Mouse (Mus musculus) NIH3T3 (cell line): ENCODE measurements around the gene 2310022A10Rik.

Experiments used
- DNase-seq: peaks from one replicate; pipeline ENCODE4 v3.0.0-alpha.2; 2012; ENCODE audit warnings: low read depth

Gene 2310022A10Rik

DNA sequence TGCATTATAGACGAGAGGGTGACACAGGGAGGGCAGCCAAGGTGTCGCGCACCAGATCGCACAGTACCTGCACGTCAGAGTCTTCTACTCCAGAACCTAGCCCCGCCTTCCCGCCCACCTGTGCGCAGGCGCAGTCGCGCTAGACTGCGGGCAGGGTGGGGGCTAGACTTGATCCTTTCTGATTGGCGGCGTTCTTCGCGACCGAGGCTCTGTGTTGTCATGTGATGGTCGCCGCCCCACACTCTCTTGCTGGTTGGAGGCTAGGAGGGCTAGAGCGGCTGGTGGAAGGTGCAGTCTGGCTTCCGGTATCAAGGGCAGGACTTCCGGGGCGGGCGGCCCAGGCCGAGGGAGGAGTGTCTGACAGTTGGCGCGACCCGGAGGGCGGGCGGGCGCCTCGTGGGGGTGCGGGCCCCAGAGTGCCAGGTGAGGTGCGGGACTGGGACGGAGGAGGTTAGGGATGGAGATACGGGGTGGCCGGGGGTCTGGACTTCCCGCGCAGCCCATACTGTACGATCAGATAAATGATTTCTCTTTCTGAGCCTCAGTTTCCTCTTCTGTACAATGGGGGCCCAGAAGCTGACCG lies at the start of gene 2310022A10Rik, which contains the start of gene Pld3:
TSS of gene 2310022A10Rik (plus strand) at position 303 of the 583 bp plus-strand sequence.
TSS of gene Pld3 (minus strand) at position 288 of the 583 bp plus-strand sequence.
- peak; percentile 97 for DNase-seq

- DNase-seq = peak; percentile 83
These were observed 46.2 kb upstream of the 2310022A10Rik start for GRCm38 (mm10) chr7:27506765-27507370.

GRCm38 (mm10) chr7:27507711-27508647 lies 45.1 kb upstream of the 2310022A10Rik start:
- peak; percentile 99 for DNase-seq

DNA sequence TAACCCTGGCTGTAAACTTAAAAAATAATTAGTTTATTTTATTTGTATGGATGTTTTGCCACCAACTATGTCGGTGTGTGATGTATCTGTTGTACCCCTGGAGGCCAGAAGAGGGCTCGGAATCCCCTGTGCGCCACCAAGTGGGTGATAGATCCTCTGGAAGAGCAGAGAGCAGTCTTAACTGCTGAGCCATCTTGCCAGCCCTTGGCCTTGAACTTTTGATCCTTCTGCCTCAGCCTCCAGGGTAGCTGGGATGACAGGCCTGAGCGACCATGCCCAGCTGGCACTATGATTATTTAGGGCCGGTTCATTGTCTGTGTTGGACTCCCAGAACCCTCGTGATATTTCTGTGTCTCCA lies 44.4 kb upstream of the 2310022A10Rik start:
- DNase-seq = peak; percentile 84

DNA sequence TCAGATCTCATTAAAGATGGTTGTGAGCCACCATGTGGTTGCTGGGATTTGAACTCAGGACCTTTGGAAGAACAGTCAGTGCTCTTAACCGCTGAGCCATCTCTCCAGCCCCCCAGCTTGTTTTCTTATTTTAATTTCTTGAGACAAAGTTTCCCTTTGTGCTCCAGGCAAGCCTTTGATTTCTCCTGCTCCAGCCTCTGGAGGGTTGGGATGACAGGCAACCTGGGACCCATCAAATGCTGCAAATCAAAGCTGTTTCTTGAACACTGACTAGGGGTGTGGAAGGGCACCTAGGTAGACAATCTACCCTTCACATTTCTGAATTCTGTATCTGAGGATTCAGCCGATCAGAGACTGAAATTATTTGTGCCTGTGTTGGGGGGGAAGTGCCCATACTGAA lies 42.2 kb upstream of the 2310022A10Rik start:
- no peak for DNase-seq

DNA sequence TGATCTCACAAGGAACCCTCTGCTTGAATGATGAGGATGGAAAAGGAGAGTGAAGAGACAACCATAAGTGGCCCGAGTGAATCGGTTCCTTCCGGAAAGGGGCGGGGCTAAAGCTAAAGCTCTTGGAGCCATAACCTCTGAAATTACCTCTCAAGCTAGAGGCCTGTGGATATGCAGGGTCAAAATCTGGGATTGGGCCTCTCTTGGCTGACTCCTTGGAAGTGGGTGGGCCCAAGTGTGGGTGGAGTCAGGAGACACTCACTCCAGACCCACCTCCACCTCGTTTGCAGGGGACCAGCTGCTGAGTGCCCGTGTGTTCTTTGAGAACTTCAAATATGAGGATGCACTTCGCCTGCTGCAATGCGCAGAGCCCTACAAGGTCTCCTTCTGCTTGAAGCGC lies 38.1 kb upstream of the 2310022A10Rik start:
- DNase-seq = no peak

DNA sequence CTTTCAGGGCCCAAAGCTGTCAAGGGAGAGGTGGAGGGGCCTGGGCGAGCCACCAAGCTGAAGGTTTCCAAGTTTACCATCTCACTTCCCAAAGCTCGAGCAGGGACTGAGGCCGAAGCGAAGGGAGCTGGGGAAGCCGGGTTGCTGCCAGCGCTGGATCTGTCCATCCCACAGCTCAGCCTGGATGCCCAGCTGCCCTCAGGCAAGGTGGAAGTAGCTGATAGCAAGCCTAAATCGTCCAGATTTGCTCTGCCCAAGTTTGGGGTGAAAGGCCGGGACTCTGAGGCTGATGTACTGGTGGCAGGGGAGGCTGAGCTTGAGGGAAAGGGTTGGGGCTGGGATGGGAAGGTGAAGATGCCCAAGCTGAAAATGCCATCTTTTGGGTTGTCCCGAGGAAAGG lies 34.7 kb upstream of the 2310022A10Rik start:
- DNase-seq = no peak

DNA sequence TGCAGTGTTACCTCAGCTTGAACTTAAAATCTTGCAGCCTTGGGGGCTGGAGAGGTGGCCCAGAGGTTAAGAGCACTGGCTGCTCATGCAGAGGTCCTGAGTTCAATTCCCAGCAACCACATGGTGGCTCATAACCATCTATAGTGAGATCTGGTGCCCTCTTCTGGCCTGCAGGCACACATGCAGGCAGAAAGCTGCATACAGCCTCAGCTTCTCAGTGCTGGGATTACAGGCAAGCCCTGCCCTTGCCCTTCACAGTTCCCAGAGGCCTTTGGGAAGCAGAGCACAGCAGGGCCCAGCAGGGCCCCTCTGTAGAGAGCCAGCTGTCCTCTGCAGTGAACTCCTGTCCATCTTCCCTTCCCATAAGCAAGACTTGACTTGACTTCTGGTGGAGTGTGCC lies 32.9 kb upstream of the 2310022A10Rik start:
- DNase-seq = no peak

DNA sequence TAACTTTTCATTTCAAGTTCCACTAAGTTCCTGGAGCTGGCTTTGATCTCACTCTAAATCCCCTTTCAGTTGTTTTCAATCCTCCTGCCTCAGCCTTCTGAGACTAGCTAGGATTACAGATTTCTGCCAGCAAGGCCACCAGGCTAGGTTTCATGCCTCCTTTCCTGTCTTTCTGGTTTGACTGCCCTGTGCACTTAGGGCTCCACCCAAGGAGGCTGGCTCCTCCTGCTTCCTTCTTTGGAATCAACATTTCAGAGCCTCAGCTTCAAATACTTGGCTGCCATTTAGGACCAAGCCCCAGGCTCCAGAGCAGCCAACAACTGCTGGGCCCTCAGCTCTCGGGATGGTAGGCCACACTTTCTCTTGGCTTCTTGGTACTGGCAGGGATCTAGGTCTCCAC lies 32.4 kb upstream of the 2310022A10Rik start:
- DNase-seq = peak; percentile 12

GRCm38 (mm10) chr7:27522967-27523366 lies 30.1 kb upstream of the 2310022A10Rik start, which contains the start of gene Hipk4:
Hipk4 (plus strand) TSS chr7:27523267.
- no peak for DNase-seq

- no peak for DNase-seq
These were observed 29.2 kb upstream of the 2310022A10Rik start for GRCm38 (mm10) chr7:27523805-27524204.

GRCm38 (mm10) chr7:27526039-27526827 lies 26.8 kb upstream of the 2310022A10Rik start:
- peak; percentile 96 for DNase-seq

DNA sequence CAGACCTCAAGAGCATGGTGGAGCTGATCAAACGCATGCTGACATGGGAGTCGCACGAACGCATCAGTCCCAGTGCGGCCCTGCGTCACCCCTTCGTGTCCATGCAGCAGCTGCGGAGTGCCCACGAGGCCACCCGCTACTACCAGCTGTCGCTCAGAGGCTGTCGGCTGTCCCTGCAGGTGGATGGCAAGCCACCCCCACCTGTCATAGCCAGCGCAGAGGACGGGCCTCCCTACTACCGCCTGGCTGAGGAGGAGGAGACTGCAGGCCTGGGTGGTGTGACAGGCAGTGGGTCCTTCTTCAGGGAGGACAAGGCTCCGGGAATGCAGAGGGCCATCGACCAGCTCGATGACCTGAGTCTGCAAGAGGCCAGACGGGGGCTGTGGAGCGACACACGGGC lies 24.0 kb upstream of the 2310022A10Rik start:
- DNase-seq = no peak

DNA sequence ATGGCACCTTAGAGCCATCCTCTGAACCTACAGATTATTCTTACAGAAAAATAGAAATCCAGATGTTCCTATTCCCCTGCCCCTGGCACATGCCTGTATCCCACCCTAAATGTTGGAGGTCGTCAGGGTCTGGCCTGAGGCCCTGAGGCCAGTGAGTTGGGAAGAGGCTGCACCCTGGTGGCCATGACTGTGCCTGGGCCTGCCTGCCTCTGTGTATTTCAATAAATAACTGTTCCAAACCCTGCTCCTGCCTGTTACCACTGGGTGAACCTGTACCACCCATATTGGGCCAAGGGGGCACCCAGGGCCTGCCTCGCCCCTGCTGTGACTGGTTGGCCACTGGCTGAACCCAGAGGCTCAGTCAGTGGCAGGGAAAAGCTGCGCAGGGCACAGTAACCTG lies 22.1 kb upstream of the 2310022A10Rik start:
- no peak for DNase-seq

DNA sequence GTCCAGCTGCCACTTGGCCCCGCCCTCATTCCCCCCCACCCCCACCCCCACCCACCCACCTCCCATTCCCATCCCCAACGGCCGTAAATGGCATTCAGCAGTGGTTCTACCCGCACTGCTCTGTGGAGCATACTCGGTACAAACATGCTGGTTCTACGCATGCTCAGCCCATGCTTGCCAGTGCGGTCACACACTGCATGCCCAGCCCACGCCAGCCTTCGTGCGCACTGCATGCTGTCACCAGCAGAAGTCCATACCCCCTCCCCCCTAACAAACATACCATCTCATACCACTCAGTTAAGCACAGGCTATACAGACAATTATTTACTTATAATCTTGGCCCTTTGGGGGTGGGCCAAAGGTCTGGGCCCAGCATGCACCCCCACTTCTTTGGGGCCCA lies 21.3 kb upstream of the 2310022A10Rik start:
- no peak for DNase-seq

DNA sequence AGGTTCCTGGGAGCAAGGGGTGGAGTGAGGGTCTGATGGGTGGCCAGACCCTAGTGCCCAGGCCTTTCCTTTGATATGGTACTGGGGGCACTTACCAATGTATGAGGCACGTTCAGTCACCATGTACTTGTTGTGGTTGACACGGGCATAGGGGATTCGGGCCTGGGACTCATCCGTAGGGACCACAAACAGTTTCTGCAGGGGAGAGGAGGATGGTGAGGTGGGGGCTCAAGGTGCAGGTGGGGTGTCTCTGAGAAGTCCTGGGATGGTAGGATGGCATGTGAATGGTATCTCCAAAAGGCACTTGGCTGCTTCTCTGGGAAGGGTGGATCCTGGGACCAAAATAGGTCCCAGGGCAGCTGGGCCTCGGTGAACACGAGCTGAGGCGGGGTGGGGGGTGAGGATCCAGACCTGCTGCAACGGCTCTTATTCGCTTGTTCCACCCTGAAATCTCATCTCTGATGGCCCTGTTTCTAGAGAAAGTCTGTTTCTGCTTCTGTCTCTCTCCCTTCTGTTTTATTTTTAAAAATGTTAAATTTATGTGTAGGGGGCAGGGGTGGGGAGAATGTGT lies 20.5 kb upstream of the 2310022A10Rik start:
- DNase-seq = no peak

DNA sequence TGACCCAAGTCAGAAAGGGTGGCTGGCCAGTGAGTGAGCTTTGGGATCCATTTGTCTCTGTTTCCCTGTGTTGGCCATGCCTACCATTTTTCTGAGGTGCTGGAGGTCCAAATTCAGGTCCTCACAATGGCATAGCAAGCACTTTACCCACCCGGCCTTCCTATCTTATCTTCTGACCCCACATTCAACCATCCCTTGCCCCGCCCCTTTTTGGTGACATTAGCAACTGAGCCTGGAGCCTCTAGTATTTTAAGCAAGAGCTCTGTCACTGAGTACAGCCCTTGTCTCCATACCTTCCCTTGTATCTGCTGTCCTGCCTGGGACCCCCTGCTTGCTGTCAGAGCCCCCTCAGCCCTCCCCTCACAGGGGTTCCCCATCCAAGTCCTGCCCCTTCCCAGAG lies 17.6 kb upstream of the 2310022A10Rik start:
- DNase-seq = no peak

GRCm38 (mm10) chr7:27536618-27537017 lies 16.4 kb upstream of the 2310022A10Rik start:
- no peak for DNase-seq

GRCm38 (mm10) chr7:27537998-27538397 lies 15.0 kb upstream of the 2310022A10Rik start:
- DNase-seq = no peak

DNA sequence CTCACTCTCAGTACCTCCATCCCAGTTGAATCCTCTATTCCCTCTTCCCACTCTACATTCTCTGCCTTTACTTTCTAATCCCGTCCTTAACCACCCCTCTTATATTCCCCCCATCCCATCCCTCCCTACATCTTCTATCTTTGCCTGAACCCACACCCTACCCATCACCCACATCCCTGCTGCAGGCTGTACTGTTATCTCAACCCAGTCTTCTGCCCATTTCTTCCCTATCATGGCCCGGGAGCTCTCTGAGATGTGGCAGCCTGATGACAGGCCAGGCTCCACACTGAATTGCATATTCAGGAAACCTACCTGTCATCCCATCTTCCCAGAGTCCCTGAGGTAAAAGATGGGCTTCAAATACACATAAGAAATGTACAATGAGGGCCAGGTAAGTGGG lies 14.2 kb upstream of the 2310022A10Rik start:
- no peak for DNase-seq

- no peak for DNase-seq
These were observed 12.5 kb upstream of the 2310022A10Rik start for GRCm38 (mm10) chr7:27540521-27540920.

GRCm38 (mm10) chr7:27540935-27541334 lies 12.1 kb upstream of the 2310022A10Rik start:
- no peak for DNase-seq
